Mouse (Mus musculus) kidney, adult 9 months (tissue): ENCODE results near the gene Rab7b.

Source experiments
- DNase-seq: peaks from one replicate; pipeline ENCODE4 v3.0.0; 2022

The Rab7b gene

DNA sequence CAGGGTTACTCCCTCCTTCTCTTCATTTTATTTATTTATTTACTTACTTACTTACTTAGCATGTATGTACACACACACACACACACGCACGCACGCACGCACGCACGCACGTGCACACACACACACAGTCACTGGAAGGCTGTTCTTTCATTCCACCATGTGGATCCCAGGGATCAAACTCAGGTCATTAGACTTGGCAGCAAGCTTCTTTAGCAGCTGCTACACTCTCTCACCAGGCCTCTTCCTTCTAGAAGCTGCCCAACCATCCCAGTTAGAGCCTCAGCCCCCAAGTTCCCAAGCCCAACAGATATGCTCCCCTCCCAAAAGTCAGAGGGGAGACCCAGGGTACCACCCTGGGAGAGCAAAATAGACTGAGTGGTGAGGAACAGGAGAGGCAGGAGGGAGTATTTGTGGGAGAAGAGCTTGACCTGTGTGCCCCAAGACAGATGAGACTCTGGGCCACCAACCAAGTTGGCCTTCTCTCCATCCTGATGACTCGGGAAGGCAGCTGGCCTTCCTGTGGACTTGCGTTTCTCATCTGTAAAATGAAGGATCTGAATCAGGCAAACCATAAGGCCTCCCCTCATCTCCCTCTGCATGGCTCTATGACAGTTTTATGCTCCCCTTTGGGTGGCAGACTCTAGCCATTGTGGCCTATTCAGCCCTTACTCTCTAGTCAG is 51.1 kb downstream of the Rab7b start:
- DNase-seq: no peak

DNA sequence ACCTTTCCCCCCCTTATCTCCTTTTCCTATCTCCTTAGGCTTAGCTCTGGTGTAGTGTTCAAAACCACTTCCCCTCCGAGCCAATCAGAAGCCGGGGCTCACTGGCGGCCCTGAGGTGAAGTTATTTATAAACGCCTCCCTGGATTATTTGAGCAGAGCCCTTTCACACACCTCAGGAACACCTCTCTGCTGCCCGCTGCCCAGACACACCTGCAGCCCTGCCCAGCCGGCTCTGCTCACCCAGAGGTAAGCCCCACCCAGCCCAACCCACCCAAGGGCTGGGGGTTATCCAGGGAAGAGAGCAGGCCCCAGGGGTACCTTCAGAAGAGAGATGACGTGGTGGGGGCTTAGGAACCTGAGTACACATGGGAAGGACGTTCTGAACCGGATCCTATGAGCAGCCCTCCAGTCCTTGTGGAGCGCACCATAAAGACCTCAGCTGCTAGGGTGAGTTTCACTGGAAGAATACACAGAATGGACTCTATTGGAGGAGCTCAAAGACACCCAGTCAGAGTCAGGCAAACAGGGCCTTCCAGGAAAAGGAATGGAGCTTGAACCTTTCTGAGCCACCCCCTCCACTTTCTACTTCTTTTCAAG is 55.5 kb downstream of the Rab7b start, which contains the start of gene Slc26a9:
Gene Slc26a9, plus strand, starts transcription at position 155 of the 597 bp plus-strand sequence.
- DNase-seq: no peak

DNA sequence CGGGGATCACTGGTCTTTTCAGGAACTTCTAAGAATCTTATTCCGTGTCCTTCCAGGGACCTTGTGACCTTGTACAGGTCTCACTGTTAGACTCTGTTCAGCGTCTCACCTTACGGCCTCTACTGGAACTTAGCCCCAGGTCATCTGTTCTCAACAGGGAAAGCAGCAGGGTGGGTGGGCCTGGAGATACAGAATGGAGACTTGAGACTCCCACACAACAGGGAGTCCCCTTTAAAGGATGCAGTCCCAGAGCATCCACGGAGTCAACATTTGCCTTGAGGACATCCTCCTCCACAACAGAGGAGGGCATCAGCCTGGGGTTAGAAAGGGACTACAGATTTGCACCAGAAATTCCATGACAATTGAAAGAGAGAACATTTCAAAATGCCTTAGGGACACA is 56.9 kb downstream of the Rab7b start:
- DNase-seq: no peak

- no peak for DNase-seq
Observed at GRCm38 (mm10) chr1:131747761-131748160, 59.3 kb downstream of the Rab7b start.

GRCm38 (mm10) chr1:131748636-131749035 is 60.1 kb downstream of the Rab7b start:
- no peak for DNase-seq

DNA sequence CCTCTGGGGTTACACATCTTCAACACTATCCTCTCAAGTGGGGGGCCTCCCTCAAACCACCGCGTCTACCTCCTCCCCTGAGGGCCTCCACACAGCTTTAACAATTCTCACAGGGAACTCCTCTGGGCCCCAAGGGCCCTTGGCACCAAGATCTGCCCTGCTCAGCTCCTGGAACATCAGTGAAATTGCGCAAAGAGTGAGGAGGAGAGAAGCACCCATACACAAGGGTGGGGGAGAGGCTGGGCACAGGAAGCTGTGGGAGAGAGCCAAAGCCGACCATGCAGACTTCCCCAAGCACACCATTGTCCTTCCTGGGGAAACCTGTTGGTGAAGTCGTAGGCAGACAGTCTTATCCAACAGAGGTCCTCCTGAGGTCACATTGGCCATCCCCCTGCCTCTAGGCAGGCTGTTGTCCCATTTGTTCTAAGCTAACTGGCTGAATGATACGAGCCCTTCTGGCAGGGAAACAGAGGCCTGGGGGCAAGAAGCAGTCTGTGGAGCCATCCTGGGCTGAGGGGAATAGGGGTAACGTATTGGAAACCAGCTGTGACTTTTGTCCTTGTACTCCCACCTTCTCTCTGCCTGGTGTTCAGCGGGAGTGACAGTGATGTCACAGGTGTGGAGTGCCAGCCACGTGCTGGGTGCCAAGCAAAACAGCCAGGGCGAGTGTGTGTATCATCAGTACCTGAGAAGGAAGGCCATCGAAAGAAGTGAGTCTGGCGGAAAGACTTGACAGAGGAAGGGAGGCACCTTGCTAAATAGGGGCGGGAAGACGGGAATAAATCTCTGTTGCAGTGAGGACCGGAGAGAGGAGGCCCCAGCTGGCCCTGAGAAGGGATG is 61.4 kb downstream of the Rab7b start:
- no peak for DNase-seq

DNA sequence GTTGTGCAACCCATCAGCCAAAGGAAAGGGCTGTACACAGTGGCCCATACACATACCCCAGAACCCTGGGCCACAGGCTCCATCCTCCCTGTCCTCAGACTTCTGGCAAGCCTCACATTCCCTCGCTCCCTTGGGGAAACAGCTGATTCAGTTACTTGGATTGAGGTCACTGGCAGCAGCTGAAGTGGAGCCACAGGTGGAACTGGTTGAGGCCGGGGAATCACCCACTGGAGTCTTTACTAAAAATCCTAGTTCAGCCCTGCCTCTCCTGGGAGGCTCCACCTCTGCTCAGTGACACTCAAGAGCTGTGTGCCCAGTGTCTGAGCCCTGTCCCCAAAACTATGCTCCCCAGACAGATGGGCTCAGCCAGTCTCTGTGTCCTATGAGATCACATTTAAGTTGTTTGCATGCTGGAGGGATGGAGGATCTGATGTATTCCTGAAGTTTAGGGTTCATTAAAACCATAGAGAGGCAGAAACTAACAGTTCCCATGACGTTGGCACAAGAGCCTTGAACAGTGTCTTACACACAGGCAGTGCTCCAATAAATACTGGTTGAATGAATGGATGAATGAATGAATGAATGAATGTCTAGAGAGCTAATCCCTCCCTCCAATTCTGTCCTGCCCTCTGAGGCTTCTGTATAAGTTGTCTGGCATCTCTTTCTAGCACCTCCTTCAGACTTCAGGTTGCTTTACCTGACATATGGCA is 62.8 kb downstream of the Rab7b start:
- no peak for DNase-seq

DNA sequence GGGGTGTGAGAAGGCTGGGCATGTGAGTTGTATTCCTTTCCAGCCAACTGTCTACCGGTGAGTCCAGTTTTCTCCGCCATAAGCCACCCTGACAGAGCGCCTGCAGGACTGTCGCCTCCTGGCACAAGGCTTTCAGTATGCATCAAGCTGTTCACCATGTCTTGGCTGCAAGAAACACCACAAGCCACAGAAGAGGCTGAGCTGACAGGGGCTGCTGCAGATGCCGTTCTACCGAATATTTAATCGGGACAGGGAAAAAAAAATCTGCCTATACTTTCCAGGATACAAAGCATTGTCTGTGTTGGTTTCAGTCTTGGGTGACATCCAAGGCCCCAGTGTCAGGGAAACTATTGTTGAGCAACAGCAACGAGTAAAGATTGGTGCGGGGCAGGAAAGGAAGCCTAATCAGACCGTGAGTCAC is 63.4 kb downstream of the Rab7b start:
- no peak for DNase-seq

GRCm38 (mm10) chr1:131754212-131754829 is 65.8 kb downstream of the Rab7b start:
- no peak for DNase-seq

DNA sequence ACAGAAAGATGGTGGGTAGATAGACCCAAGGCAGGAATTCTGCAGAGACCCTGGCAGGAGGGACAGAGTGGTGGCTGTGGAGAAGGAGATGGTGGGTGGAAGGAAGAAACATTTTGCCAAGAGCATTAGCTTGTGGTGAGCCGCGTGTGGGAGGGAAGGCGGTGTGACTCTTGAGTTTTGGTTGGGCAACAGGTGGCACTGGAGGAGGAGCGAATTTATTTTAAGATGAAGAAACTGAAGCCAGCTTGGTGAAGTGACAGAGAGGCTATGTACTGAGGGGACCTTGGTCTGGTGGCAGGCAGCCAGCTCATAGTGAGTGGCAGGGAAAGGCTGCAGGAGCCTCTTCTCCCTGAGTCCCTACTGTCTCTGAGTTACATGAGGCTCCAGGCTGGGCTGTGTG is 66.4 kb downstream of the Rab7b start:
- peak; percentile 22 for DNase-seq

DNA sequence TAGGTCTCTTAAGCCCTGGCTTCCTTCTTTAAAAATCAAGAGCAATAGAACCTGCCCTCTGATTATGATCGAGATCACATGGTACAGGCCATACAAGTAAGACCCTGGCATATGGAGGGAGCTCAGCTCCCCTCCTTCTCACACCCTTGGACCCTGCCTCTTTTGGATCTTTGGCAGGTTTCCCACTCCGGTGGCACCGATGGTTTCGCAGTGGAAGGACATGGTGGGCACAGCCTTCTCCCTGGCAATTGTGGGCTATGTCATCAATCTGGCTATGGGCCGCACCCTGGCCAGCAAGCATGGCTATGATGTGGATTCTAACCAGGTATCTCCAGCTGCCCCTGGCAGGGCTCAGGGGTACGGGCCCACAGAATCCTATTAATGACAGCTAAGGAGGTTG is 68.7 kb downstream of the Rab7b start:
- DNase-seq: no peak

DNA sequence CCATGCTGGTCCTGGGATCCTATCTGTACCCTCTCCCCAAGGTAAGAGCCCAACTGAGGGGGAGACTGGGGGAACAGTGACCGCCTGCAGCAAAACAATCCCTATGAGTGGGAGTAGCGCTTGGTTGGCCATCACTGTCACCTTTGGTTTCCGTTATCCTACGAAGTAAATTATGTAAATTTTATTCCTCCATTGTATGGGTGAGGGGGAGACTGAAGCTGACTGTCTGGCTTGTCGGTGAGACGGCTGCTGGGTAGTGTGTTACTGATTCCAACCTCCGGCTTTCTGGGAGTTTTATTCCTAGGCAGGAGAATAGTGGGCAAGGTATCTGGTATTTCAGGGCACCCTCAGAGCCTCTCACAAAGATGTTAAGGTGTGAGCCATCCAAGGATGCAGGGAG is 70.3 kb downstream of the Rab7b start:
- DNase-seq: no peak

- no peak for DNase-seq
Observed at GRCm38 (mm10) chr1:131759667-131760427, 71.4 kb downstream of the Rab7b start.

- no peak for DNase-seq
Observed at GRCm38 (mm10) chr1:131760428-131760820, 71.9 kb downstream of the Rab7b start.

DNA sequence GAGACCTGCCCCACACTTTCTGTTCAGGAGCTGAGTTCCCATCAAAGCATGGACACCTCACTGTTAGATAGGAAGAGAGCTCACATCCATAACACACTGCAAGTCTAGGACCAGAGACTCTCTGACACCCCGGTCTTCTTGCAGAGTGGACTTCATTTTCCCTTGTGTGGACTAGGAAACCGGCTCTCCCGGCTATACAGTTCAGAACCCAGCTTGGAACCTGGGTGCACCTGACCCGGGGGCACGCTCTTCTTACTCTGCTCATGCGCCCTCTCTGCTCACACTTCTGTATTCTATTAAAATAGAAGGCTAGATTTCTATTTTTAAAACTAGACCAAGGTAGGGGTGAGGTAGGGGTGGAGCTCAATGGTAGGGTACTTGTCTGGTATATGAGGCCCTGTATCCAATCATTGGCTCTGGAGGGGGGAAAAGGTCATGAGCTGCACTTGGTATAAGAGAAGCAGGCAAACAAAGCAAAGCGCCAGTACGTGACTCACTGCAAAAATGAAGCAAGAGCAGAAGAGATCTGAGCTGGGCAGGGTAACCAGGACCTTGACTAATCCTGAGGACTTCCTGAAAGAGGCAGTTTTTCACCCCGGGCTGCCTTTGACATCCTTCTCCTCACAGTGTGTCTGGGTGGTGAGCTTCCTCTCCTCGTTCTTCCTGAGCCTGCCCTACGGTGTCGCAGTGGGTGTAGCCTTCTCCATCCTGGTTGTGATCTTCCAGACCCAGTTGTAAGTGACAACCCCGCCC is 72.8 kb downstream of the Rab7b start:
- DNase-seq: no peak

- DNase-seq: no peak
Observed at GRCm38 (mm10) chr1:131763683-131764082, 75.2 kb downstream of the Rab7b start.

GRCm38 (mm10) chr1:131764581-131765338 is 76.3 kb downstream of the Rab7b start:
- DNase-seq: no peak
